Mouse (Mus musculus) thymus, adult 2 months (tissue): ENCODE measurements around the gene Fbn1.

Experiments
- CTCF ChIP-seq: fragments of 200-500 bp; IDR thresholded peaks from 2 replicates; pipeline ENCODE4 v1.5.1; 2012; ENCODE audit warnings: mild to moderate bottlenecking, control low read depth, low read length, moderate library complexity, borderline replicate concordance; ENCODE audit not compliant: control insufficient read depth, poor library complexity, insufficient read depth; ENCODE audit errors: extremely low read depth
- POLR2A ChIP-seq: fragments of 200-500 bp; IDR thresholded peaks from 2 replicates; pipeline ENCODE4 v1.6.1; 2012; ENCODE audit warnings: mild to moderate bottlenecking, low read length, control low read depth, moderate library complexity; ENCODE audit not compliant: control insufficient read depth, poor library complexity, insufficient read depth; ENCODE audit errors: extremely low read depth

- TF ChIP-seq POLR2A (no peak), CTCF (no peak)
Observed at GRCm38 (mm10) chr2:125543646-125544045, 35.9 kb upstream of the Fbn1 start.
